Mouse (Mus musculus): Measurements from ENCODE around the gene Nol6.

GRCm38 (mm10) chr4:41073008-41073817 is 51.0 kb downstream of the Nol6 start:
- TF ChIP-seq POLR2A (IDR thresholded peaks at IDR 0.05; ENCODE audit: control insufficient read depth, extremely low read depth, insufficient read depth, low read length, poor library complexity) (no peak), CTCF (IDR thresholded peaks at IDR 0.05; ENCODE audit: borderline replicate concordance, control insufficient read depth, extremely low read depth, insufficient read depth, low read length, poor library complexity) (no peak)
